Mouse (Mus musculus) hindbrain, embryonic 14.5 days (tissue): ENCODE measurements around the gene Babam2. TPM values are rescaled to one million over a fixed set of nuclear protein-coding genes. Genes with fewer than 3 reads are reported as not detected.
"Not testable (repeated sequence)": the region's sequence is repeated elsewhere in the genome, so short reads cannot be mapped to it uniquely, and the experiment has no call there.

Source experiments
- ATAC-seq: fragments of 200-750 bp; cut with Nextera tagmentation; 2 replicates; pipeline ENCODE4 v1.8.0; 2017; ENCODE audit warnings: moderate number of reproducible peaks, mild to moderate bottlenecking, moderate TSS enrichment, moderate library complexity; ENCODE audit not compliant: low FRiP score
- DNase-seq: peaks from one replicate; pipeline ENCODE4 v3.0.0-alpha.2; 2015; ENCODE audit warnings: low spot score
- H3K27ac ChIP-seq: fragments of 300-500 bp; sonication (generic); 2 replicates; pipeline ENCODE4 v1.5.1; 2014; ENCODE audit warnings: mild to moderate bottlenecking, moderate library complexity
- H3K27me3 ChIP-seq: fragments of 300-500 bp; sonication (generic); 2 replicates; pipeline ENCODE4 v1.6.1; 2014; ENCODE audit warnings: mild to moderate bottlenecking, low read length, mixed read lengths; ENCODE audit not compliant: control insufficient read depth, insufficient read depth
- H3K36me3 ChIP-seq: fragments of 300-500 bp; sonication (generic); replicated peaks from 2 replicates; pipeline ENCODE4 v1.6.1; 2014; ENCODE audit not compliant: control insufficient read depth, insufficient read depth
- H3K4me1 ChIP-seq: fragments of 300-500 bp; sonication (generic); replicated peaks from 2 replicates; pipeline ENCODE4 v1.6.1; 2014; ENCODE audit warnings: antibody characterized with exemption, low read length, mixed read lengths; ENCODE audit not compliant: control insufficient read depth, insufficient read depth
- H3K4me2 ChIP-seq: fragments of 300-500 bp; sonication (generic); replicated peaks from 2 replicates; pipeline ENCODE4 v1.6.1; 2014; ENCODE audit warnings: mild to moderate bottlenecking, moderate library complexity
- H3K4me3 ChIP-seq: fragments of 300-500 bp; sonication (generic); replicated peaks from 2 replicates; pipeline ENCODE4 v1.5.1; 2014; ENCODE audit warnings: mild to moderate bottlenecking, low read length
- H3K9ac ChIP-seq: fragments of 300-500 bp; sonication (generic); 2 replicates; pipeline ENCODE4 v1.6.1; 2014
- H3K9me3 ChIP-seq: fragments of 300-500 bp; sonication (generic); 2 replicates; pipeline ENCODE4 v1.6.1; 2016; ENCODE audit warnings: low read length; ENCODE audit not compliant: control insufficient read depth
- WGBS: fragments of 180-500 bp; shearing (Covaris S2); extraction: QIAGEN DNeasy Blood & Tissue Kit; methylation state at CpG from one replicate; pipeline ENCODE4 v1.1.7; 2014; 5-methylcytosine and 5-hydroxymethylcytosine counted together
- polyA plus RNA-seq: library from polyadenylated mRNA; unstranded; fragments of >200 nt; fragmentation: Nextera tagmentation; extraction: Ambion mirVana; gene quantifications from 2 replicates; pipeline ENCODE4 v1.2.1, GENCODE M21; 2014

Gene Babam2
- polyA plus RNA-seq, 1 experiment from 2014 or later: 39.8 TPM

DNA sequence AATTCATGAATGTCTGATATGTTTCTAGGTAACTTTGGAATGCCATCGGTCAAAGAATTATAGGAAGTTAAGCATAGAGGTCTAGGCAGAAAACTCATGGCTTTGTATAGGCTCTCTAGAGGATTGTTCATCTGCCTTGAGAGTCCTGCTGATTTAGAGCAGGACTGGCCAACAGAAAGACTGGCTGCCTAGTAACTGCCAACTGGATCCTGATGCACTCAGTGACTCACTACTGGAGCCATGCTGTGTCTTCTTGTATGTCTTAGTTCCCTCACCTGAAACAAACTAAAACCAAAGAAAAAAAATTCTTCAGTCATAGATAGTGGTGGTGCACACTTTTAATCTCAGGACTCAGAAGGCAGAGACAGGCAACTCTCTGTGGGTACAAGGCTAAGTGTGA is 156.3 kb downstream of the Babam2 start:
- Histone ChIP-seq H3K9ac (no peak overlapping the region), H3K4me3 (no peak overlapping the region), H3K9me3 (peaks cover 3% of the 10 kb centered on the region; the same call in 1 of the 2 replicates), H3K4me1 (no peaks in the 10 kb centered on the region), H3K36me3 (no peaks in the 10 kb centered on the region), H3K4me2 (no peak overlapping the region), H3K27ac (no peak overlapping the region), H3K27me3 (no peaks in the 10 kb centered on the region)
- DNase-seq (no peak), ATAC-seq (no peak)
- 92% methylated on average over 1 of the region's 1 CpGs for WGBS

DNA sequence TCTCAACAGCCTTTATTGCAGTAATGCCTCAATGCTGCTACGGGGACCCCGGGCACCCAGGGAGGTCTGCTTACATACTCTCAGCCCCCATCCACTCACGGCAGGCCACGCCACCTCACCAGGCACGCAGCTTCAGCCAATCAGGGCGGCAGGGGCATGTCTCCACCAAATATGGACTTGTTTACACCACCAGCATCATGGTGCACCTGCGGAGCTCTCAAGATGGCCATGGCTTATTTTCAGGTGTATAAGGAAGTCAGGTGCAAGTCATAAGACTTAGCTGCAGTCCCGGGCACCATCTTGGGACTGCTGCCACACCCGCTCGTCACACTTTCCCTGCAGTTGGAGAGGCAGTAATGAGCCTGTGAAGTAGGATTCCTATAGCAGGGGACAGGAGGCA is 161.4 kb downstream of the Babam2 start:
- ATAC-seq, H3K9me3 ChIP-seq, H3K9ac ChIP-seq, H3K4me1 ChIP-seq, H3K27me3 ChIP-seq, H3K27ac ChIP-seq, H3K4me2 ChIP-seq, DNase-seq, H3K4me3 ChIP-seq, H3K36me3 ChIP-seq: not testable (repeated sequence)
- 88% methylated on average over 10 of the region's 10 CpGs for WGBS

DNA sequence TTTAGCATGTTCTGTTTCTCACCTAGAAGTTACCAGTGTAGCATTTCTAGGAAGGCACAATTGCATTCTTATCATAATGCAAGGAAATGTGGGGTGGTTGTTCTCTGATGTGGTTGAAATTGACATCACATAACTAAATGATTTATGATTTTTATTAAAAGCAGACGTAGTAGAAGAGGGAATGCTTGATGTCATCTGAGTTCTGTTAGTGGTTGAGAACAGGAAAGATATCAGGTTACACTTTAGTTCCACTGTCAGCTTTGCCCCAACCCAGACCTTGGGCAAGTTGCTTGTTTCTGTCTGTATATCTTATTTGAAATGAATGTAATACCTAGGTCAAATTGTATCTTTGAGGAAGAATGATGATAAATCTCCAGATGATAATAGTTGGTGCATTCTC is 162.9 kb downstream of the Babam2 start:
- ATAC-seq: no peak
- Histone ChIP-seq H3K27me3 (no peaks in the 10 kb centered on the region), H3K36me3 (no peaks in the 10 kb centered on the region), H3K4me3 (no peak overlapping the region), H3K27ac (no peak overlapping the region), H3K4me2 (no peak overlapping the region), H3K9me3 (no peaks in the 10 kb centered on the region), H3K9ac (no peak overlapping the region), H3K4me1 (no peaks in the 10 kb centered on the region)
- WGBS: 79% methylated on average over 1 of the region's 1 CpGs
- no peak for DNase-seq

DNA sequence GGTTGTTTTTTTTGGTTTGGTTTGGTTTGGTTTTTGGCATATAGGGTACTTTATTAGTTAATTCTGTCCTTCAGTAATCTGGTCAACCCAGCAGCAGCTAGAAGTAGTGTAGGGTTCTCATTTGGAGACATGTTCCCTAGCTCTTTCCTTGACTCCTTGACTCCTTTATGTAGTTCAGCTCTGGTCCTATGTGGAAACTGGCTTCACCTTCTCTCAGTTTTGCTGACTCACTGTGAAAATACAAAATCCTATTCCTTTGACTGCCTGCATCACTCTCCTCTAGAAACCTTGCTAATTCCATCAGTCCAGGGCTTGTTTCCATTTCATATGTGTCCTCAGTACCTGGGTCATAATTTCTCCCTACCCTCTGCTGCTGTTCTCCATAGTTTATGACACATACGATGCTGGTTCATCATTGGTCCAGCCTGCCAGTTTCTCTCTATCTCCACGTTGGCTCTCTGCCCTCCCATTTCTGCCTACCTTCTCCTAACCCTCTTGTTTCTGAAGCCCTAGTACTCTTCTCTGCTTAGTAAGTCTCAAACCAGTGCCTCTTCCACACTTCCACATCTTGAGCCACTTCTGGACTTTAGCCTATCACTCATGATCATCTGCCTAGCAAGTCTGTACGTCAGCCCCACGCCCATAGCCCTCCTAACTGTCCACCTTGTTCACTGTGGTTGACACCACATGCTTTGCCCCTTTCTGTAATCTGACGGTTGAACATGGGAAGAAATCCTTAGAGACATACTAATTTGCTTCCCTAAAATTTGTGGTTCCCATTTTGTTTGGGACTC is 163.5 kb downstream of the Babam2 start:
- H3K9me3 ChIP-seq: no peaks in the 10 kb centered on the region
- WGBS: 92% methylated on average over 5 of the region's 5 CpGs
- no peak for ATAC-seq

DNA sequence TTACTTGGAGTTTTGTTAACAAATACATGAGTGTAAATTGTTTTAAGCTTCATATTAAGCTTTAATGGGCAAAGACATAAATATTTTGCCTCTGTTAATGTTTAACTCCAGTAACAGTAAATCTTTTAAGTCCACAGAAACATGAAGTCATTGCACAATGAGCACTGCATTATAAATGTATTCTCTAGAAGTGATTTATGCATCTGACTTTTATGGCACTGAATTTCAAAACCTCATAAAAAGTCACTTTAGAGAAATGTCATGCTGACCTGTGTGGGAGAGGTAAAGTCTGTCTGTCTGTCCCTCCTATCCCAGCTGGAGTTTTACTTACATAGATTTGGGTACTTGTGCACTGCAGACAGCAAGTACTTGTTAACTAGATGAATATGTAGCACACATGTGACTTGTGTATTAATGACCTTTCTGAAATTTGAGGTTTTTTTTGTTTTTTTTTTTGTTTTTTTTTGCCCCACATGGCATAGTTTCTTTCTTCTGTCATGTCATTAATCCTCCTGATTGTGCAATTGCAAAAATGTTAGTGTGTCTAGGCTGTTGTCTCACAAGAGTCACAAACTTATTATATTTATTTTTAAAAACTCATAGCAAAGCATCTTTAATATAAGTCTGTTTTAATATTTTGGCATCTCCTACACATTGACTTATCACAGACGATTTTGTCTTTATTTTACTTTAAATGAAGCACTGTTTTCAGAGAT is 165.4 kb downstream of the Babam2 start:
- no peak overlapping the region for H3K27ac ChIP-seq
- no peaks in the 10 kb centered on the region for H3K4me1 ChIP-seq
- no peak for DNase-seq
- no peaks in the 10 kb centered on the region for H3K9me3 ChIP-seq
- no peak overlapping the region for H3K4me2 ChIP-seq
- no peak for ATAC-seq
- H3K9ac ChIP-seq: no peak overlapping the region
- no peak overlapping the region for H3K4me3 ChIP-seq
- no peaks in the 10 kb centered on the region for H3K36me3 ChIP-seq
- 83% methylated on average over 1 of the region's 1 CpGs for WGBS
- no peaks in the 10 kb centered on the region for H3K27me3 ChIP-seq

More for the DNA sequence above, 163.5 kb downstream of the Babam2 start:
- Histone ChIP-seq H3K9ac (no peak overlapping the region), H3K27me3 (no peaks in the 10 kb centered on the region), H3K36me3 (no peaks in the 10 kb centered on the region), H3K4me3 (no peak overlapping the region), H3K27ac (no peak overlapping the region), H3K4me1 (no peaks in the 10 kb centered on the region), H3K4me2 (no peak overlapping the region)
- DNase-seq: no peak

DNA sequence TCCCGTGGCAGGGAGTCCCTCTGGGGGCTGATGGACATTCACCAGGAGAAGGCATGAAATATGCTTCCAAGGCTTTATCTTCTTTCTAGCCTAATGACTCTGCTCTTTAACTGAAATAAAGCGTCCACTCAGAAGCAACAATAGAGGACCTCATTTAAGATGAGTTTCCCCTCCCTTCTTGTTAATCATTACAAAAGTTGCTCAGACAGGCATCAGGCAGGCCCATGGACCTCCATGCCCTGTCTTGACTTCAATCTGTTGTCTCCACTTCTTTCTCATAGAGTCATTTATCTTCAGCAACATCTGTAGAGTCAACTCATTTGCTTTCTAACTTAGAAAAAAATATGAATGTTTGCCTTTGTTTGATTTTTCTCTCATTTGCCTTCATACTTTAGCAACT is 166.6 kb downstream of the Babam2 start:
- Histone ChIP-seq H3K9me3 (no peaks in the 10 kb centered on the region), H3K9ac (no peak overlapping the region), H3K4me3 (no peak overlapping the region), H3K27me3 (no peaks in the 10 kb centered on the region), H3K4me2 (no peak overlapping the region), H3K4me1 (no peaks in the 10 kb centered on the region), H3K36me3 (no peaks in the 10 kb centered on the region), H3K27ac (no peak overlapping the region)
- DNase-seq (no peak), ATAC-seq (no peak)
- 50% methylated on average over 2 of the region's 2 CpGs for WGBS

DNA sequence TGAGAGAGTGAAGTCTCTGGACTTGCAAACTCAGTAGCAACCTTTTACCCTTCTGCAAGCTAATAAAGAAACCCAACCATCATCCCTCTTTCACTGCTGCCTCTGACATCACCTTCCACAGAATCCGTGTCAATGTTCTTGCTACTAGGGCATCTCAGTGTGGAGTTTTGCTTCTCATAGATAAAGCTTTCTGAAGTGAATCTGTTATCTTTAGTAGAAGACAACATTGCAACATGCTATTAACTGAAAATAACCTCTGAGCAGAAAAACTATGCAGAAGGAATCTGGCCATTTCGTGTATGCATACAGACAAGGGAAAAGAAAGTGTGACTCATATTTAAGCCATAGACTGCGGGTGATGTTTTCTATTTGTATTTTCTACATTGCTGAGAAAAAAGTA is 168.6 kb downstream of the Babam2 start:
- Histone ChIP-seq H3K4me3 (no peak overlapping the region), H3K9ac (no peak overlapping the region), H3K4me1 (no peaks in the 10 kb centered on the region), H3K27ac (no peak overlapping the region), H3K4me2 (no peak overlapping the region), H3K36me3 (no peaks in the 10 kb centered on the region), H3K27me3 (no peaks in the 10 kb centered on the region), H3K9me3 (no peaks in the 10 kb centered on the region)
- WGBS: 88% methylated on average over 3 of the region's 3 CpGs
- DNase-seq: no peak
- ATAC-seq: no peak

DNA sequence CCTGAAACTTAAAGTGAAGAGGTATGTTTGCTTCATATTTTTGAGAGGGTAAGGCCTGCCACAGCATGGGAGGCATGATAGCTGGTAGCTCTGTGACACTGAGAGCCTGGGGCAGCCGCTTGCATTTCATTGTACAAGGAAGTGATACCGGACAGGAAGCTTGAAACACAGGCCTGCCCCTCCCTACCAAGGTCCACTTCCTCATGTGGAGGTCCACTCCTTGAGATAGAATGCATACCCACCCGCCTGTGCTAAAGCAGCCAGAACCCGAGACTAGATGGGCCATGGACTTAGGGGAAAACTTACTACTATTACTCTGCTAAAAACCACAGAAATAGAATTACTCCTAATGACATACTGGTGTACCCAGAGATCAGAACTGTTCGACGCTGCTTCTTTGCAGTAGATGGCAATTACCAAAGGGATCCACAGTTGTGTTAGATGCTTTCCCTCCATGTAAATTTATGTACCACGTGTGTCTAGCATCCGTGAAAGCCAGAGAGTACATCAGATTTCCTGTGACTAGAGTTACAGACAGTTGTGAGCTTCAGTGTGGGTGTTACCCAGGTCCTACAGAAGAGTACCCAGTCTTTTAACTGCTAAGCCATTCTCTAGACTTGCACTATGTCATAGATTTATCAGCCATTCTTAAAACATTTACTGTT is 173.5 kb downstream of the Babam2 start:
- H3K4me2 ChIP-seq: no peak overlapping the region
- DNase-seq: no peak
- H3K36me3 ChIP-seq: no peaks in the 10 kb centered on the region
- 90% methylated on average over 8 of the region's 8 CpGs for WGBS
- no peaks in the 10 kb centered on the region for H3K27me3 ChIP-seq
- no peak overlapping the region for H3K4me3 ChIP-seq
- no peak overlapping the region for H3K9ac ChIP-seq
- H3K27ac ChIP-seq: no peak overlapping the region
- ATAC-seq: no peak
- H3K4me1 ChIP-seq: no peaks in the 10 kb centered on the region
- H3K9me3 ChIP-seq: no peaks in the 10 kb centered on the region

DNA sequence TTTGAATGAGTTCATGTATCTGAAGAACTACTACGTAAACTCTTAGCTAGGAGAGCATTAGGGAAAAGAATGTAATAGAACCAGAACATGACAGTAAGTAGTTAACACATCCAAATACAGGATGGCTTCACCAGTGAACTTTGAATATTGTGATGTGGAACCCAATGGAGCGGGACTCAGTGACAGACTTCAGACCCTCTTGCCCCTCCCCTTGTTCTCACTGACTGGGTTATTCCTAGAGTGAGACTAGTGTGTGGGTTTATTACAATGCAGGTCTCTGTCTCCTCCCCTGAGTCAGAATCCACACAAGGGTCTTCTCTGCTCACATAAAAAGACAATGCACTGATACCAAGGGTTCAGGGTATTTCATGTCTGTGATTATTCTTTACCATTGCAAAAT is 175.8 kb downstream of the Babam2 start:
- Histone ChIP-seq H3K27ac (no peak overlapping the region), H3K27me3 (no peaks in the 10 kb centered on the region), H3K9ac (no peak overlapping the region), H3K36me3 (no peaks in the 10 kb centered on the region), H3K4me1 (no peaks in the 10 kb centered on the region), H3K4me3 (no peak overlapping the region), H3K9me3 (no peaks in the 10 kb centered on the region), H3K4me2 (no peak overlapping the region)
- ATAC-seq (no peak), DNase-seq (no peak)
- WGBS: 83% methylated on average over 2 of the region's 2 CpGs
